Mouse (Mus musculus) forebrain, embryonic 16.5 days (tissue): ENCODE results near the gene Schip1. TPM values are rescaled to one million over a fixed set of nuclear protein-coding genes. Genes with fewer than 3 reads are reported as not detected.

Source experiments
- ATAC-seq: fragments of 200-750 bp; cut with Nextera tagmentation; 2 replicates; pipeline ENCODE4 v1.8.0; 2017; ENCODE audit warnings: mild to moderate bottlenecking, moderate library complexity
- H3K27ac ChIP-seq: fragments of 300-500 bp; sonication (generic); 2 replicates; pipeline ENCODE4 v1.5.1; 2014; ENCODE audit warnings: low read length, control low read depth
- H3K27me3 ChIP-seq: fragments of 300-500 bp; sonication (generic); replicated peaks from 2 replicates; pipeline ENCODE4 v1.6.1; 2014; ENCODE audit warnings: low read length; ENCODE audit not compliant: control insufficient read depth, insufficient read depth
- H3K36me3 ChIP-seq: fragments of 300-500 bp; sonication (generic); 2 replicates; pipeline ENCODE4 v1.6.1; 2014; ENCODE audit not compliant: control insufficient read depth, insufficient read depth
- H3K4me1 ChIP-seq: fragments of 300-500 bp; sonication (generic); replicated peaks from 2 replicates; pipeline ENCODE4 v1.6.1; 2014; ENCODE audit warnings: low read length; ENCODE audit not compliant: control insufficient read depth, insufficient read depth
- H3K4me2 ChIP-seq: fragments of 300-500 bp; sonication (generic); 2 replicates; pipeline ENCODE4 v1.6.1; 2014; ENCODE audit warnings: mild to moderate bottlenecking, low read length, control low read depth
- H3K4me3 ChIP-seq: fragments of 300-500 bp; sonication (generic); replicated peaks from 2 replicates; pipeline ENCODE4 v1.5.1; 2014; ENCODE audit warnings: mild to moderate bottlenecking, low read length, control low read depth
- H3K9ac ChIP-seq: fragments of 300-500 bp; sonication (generic); replicated peaks from 2 replicates; pipeline ENCODE4 v1.6.1; 2014; ENCODE audit warnings: low read depth, low read length, control low read depth
- H3K9me3 ChIP-seq: fragments of 300-500 bp; sonication (generic); 2 replicates; pipeline ENCODE4 v1.6.1; 2016; ENCODE audit warnings: low read length; ENCODE audit not compliant: control insufficient read depth
- WGBS: fragments of 180-500 bp; shearing (Covaris S2); extraction: QIAGEN DNeasy Blood & Tissue Kit; methylation state at CpG from one replicate; pipeline ENCODE4 v1.1.7; 2014; 5-methylcytosine and 5-hydroxymethylcytosine counted together
- polyA plus RNA-seq: library from polyadenylated mRNA; unstranded; fragments of >200 nt; fragmentation: Nextera tagmentation; extraction: Ambion mirVana; gene quantifications from 2 replicates; pipeline ENCODE4 v1.2.1, GENCODE M21; 2015

Gene Schip1
- polyA plus RNA-seq, 1 experiment from 2014 or later: 173 TPM

- Histone ChIP-seq H3K9ac (no peak overlapping the region), H3K27ac (no peak overlapping the region), H3K9me3 (no peaks in the 10 kb centered on the region), H3K4me3 (no peak overlapping the region), H3K4me2 (no peak overlapping the region), H3K27me3 (no peaks in the 10 kb centered on the region), H3K4me1 (peaks cover 27% of the 10 kb centered on the region), H3K36me3 (peaks cover 3% of the 10 kb centered on the region; the same call in 1 of the 2 replicates)
- peak; percentile 66 for ATAC-seq
- WGBS: 50% methylated on average over 10 of the region's 10 CpGs
Measured at GRCm38 (mm10) chr3:68595316-68595925, 530.8 kb downstream of the Schip1 start.

GRCm38 (mm10) chr3:68596938-68597337 is 532.3 kb downstream of the Schip1 start:
- no peaks in the 10 kb centered on the region for H3K27me3 ChIP-seq
- H3K36me3 ChIP-seq: peaks cover 3% of the 10 kb centered on the region; the same call in 1 of the 2 replicates
- peaks cover 27% of the 10 kb centered on the region for H3K4me1 ChIP-seq
- no peak for ATAC-seq
- H3K9me3 ChIP-seq: no peaks in the 10 kb centered on the region
- H3K4me3 ChIP-seq: no peak overlapping the region
- H3K27ac ChIP-seq: no peak overlapping the region
- no peak overlapping the region for H3K9ac ChIP-seq
- 94% methylated on average over 4 of the region's 4 CpGs for WGBS
- no peak overlapping the region for H3K4me2 ChIP-seq

- peaks cover 23% of the 10 kb centered on the region for H3K4me1 ChIP-seq
- H3K9me3 ChIP-seq: no peaks in the 10 kb centered on the region
- H3K36me3 ChIP-seq: no peaks in the 10 kb centered on the region
- no peak overlapping the region for H3K4me3 ChIP-seq
- H3K27ac ChIP-seq: no peak overlapping the region
- H3K9ac ChIP-seq: no peak overlapping the region
- no peak for ATAC-seq
- no peak overlapping the region for H3K4me2 ChIP-seq
- no peaks in the 10 kb centered on the region for H3K27me3 ChIP-seq
- WGBS: 83% methylated on average over 9 of the region's 9 CpGs
Measured at GRCm38 (mm10) chr3:68602891-68603290, 538.3 kb downstream of the Schip1 start.

GRCm38 (mm10) chr3:68604467-68604866 is 539.9 kb downstream of the Schip1 start:
- H3K36me3 ChIP-seq: no peaks in the 10 kb centered on the region
- H3K4me3 ChIP-seq: no peak overlapping the region
- no peaks in the 10 kb centered on the region for H3K27me3 ChIP-seq
- H3K9me3 ChIP-seq: no peaks in the 10 kb centered on the region
- 76% methylated on average over 10 of the region's 10 CpGs for WGBS
- peaks cover 23% of the 10 kb centered on the region for H3K4me1 ChIP-seq
- no peak for ATAC-seq
- 0 out of 2 replicates have a peak overlapping the region, but pooled peaks have one; percentile 25 for H3K27ac ChIP-seq
- no peak overlapping the region for H3K4me2 ChIP-seq
- no peak overlapping the region for H3K9ac ChIP-seq

- 55% methylated on average over 10 of the region's 10 CpGs for WGBS
- Histone ChIP-seq H3K27ac (peak overlapping the region; percentile 25; the same call in 1 of the 2 replicates), H3K4me2 (no peak overlapping the region), H3K4me3 (no peak overlapping the region), H3K9ac (no peak overlapping the region), H3K27me3 (no peaks in the 10 kb centered on the region), H3K36me3 (no peaks in the 10 kb centered on the region), H3K4me1 (peaks cover 23% of the 10 kb centered on the region), H3K9me3 (no peaks in the 10 kb centered on the region)
- ATAC-seq: peak; percentile 43
Measured at GRCm38 (mm10) chr3:68604962-68605361, 540.4 kb downstream of the Schip1 start.

GRCm38 (mm10) chr3:68605942-68606603 is 541.5 kb downstream of the Schip1 start:
- Histone ChIP-seq H3K27me3 (no peaks in the 10 kb centered on the region), H3K9ac (no peak overlapping the region), H3K36me3 (no peaks in the 10 kb centered on the region), H3K4me3 (no peak overlapping the region), H3K9me3 (no peaks in the 10 kb centered on the region), H3K4me1 (peaks cover 23% of the 10 kb centered on the region), H3K4me2 (no peak overlapping the region), H3K27ac (no peak overlapping the region)
- no peak; the same call in 1 of the 2 replicates for ATAC-seq
- WGBS: 63% methylated on average over 7 of the region's 7 CpGs

- H3K4me1 ChIP-seq: peaks cover 23% of the 10 kb centered on the region
- H3K9me3 ChIP-seq: no peaks in the 10 kb centered on the region
- no peak overlapping the region for H3K4me3 ChIP-seq
- H3K27me3 ChIP-seq: no peaks in the 10 kb centered on the region
- WGBS: 98% methylated on average over 8 of the region's 8 CpGs
- H3K36me3 ChIP-seq: no peaks in the 10 kb centered on the region
- no peak overlapping the region for H3K9ac ChIP-seq
- ATAC-seq: no peak
- H3K27ac ChIP-seq: no peak overlapping the region
- H3K4me2 ChIP-seq: no peak overlapping the region
Measured at GRCm38 (mm10) chr3:68606730-68607129, 542.1 kb downstream of the Schip1 start.

- 93% methylated on average over 8 of the region's 8 CpGs for whole genome bisulfite sequencing
- H3K36me3 ChIP-seq: no peaks in the 10 kb centered on the region
- no peak overlapping the region for H3K27ac ChIP-seq
- H3K4me3 ChIP-seq: no peak overlapping the region
- H3K9ac ChIP-seq: no peak overlapping the region
- peaks cover 23% of the 10 kb centered on the region for H3K4me1 ChIP-seq
- no peaks in the 10 kb centered on the region for H3K27me3 ChIP-seq
- ATAC-seq: no peak
- H3K4me2 ChIP-seq: no peak overlapping the region
- no peaks in the 10 kb centered on the region for H3K9me3 ChIP-seq
Measured at GRCm38 (mm10) chr3:68607336-68607735, 542.7 kb downstream of the Schip1 start.

GRCm38 (mm10) chr3:68608848-68609497 is 544.4 kb downstream of the Schip1 start:
- Histone ChIP-seq H3K9me3 (no peaks in the 10 kb centered on the region), H3K4me3 (no peak overlapping the region), H3K4me1 (peaks cover 16% of the 10 kb centered on the region), H3K9ac (no peak overlapping the region), H3K36me3 (no peaks in the 10 kb centered on the region), H3K27me3 (no peaks in the 10 kb centered on the region), H3K4me2 (no peak overlapping the region), H3K27ac (no peak overlapping the region)
- 83% methylated on average over 19 of the region's 19 CpGs for WGBS
- no peak for ATAC-seq
